Mouse (Mus musculus) macrophage (primary cell): Measurements from ENCODE around the gene Pkhd1. TPM values are rescaled to one million over a fixed set of nuclear protein-coding genes. Genes with fewer than 3 reads are reported as not detected.
"Not testable (repeated sequence)": the region's sequence is repeated elsewhere in the genome, so short reads cannot be mapped to it uniquely, and the experiment has no call there.

Source experiments
- H3K27ac ChIP-seq: fragments of 350-480 bp; formaldehyde crosslinking; 2 replicates; pipeline ENCODE4 v1.9.0; 2021
- H3K36me3 ChIP-seq: fragments of 350-480 bp; formaldehyde crosslinking; 2 replicates; pipeline ENCODE4 v1.9.0; 2021; ENCODE audit errors: inconsistent target
- H3K4me3 ChIP-seq: fragments of 350-480 bp; formaldehyde crosslinking; 2 replicates; pipeline ENCODE4 v1.9.0; 2021; ENCODE audit errors: inconsistent target
- H3K79me2 ChIP-seq: fragments of 350-480 bp; formaldehyde crosslinking; 2 replicates; pipeline ENCODE4 v1.9.0; 2021; ENCODE audit errors: inconsistent target
- WGBS: methylation state at CpG from one replicate; pipeline ENCODE4 v1.1.7; 2026; ENCODE audit warnings: inconsistent platforms; ENCODE audit not compliant: missing documents; 5-methylcytosine and 5-hydroxymethylcytosine counted together
- polyA plus RNA-seq: library from polyadenylated mRNA; stranded (reverse); fragments of 250-400 nt; gene quantifications from 3 replicates; pipeline ENCODE4 v1.2.4, GENCODE M21; 2018; ENCODE audit warnings: inconsistent platforms

Gene Pkhd1
- polyA plus RNA-seq, 1 experiment from 2014 or later: not detected

- Histone ChIP-seq H3K27ac (no peak overlapping the region), H3K36me3 (no peaks in the 10 kb centered on the region), H3K79me2 (no peaks in the 10 kb centered on the region), H3K4me3 (no peak overlapping the region)
- 35% methylated on average over 4 of the region's 4 CpGs for WGBS
Measured at GRCm38 (mm10) chr1:20466481-20466880, 151.4 kb downstream of the Pkhd1 start.

DNA sequence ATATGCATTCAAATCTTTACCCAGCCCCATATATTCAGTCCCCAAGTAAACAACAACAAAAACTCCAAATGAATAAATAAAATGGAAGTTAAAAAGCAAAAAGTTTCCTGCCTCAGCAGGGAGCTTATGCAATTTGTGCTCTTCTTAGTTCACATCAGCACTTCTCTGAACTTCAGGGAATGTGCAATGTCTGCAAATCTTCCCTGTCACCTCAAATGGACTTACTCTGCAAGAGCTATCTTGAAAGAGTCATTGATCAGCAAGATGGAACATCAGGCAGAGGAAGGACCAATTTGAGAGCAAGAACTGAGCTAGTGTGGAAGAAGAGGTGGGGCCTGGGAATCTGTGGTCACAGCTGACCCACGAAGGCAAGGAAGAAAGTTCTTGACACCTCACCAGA, 163.2 kb downstream of the Pkhd1 start:
- 40% methylated on average over 1 of the region's 1 CpGs for WGBS
- Histone ChIP-seq H3K36me3 (no peaks in the 10 kb centered on the region), H3K4me3 (no peak overlapping the region), H3K79me2 (no peaks in the 10 kb centered on the region), H3K27ac (no peak overlapping the region)

DNA sequence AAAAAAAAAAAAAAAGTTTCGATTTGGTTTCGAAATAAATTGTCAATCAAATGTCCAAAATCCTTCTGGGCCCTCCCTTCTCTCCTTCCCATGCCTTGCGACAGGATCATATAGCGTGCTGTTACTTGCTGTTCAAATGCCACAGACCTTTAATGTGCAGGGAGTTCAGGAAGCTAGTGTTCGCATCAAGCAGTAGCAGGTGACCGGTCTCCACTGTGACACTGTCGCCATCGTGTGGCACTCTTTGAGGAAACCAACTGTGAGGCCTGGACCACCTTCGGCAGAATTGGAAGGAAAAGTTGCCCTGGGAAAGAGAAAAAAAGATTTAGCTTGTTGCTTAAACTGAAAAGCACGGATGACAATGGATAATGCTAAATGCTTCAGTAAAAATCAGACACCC, 167.8 kb downstream of the Pkhd1 start:
- WGBS: 27% methylated on average over 10 of the region's 10 CpGs
- Histone ChIP-seq H3K36me3 (no peaks in the 10 kb centered on the region), H3K27ac (no peak overlapping the region), H3K79me2 (no peaks in the 10 kb centered on the region), H3K4me3 (no peak overlapping the region)

DNA sequence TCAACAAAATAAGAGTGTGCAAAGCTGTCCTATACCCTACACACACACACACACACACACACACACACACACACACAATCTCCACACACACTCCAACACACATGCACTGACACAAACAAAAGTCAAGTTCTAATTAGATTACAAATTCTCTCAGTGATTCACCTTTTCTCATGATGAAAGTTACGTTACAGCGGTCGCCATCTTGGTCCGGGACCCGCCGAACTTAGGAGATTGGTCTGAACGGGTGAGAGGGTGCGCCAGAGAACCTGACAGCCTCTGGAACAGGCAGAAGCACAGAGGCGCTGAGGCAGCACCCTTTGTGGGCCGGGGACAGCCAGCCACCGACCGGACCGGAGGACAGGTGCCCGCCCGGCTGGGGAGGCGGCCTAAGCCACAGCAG, 185.8 kb downstream of the Pkhd1 start:
- not testable (repeated sequence) for H3K4me3 ChIP-seq, H3K27ac ChIP-seq, H3K36me3 ChIP-seq, H3K79me2 ChIP-seq
- 85% methylated on average over 13 of the region's 16 CpGs for WGBS

GRCm38 (mm10) chr1:20429056-20429394, 188.8 kb downstream of the Pkhd1 start:
- H3K36me3 ChIP-seq: no peaks in the 10 kb centered on the region
- H3K79me2 ChIP-seq: no peaks in the 10 kb centered on the region
- H3K4me3 ChIP-seq: no peak overlapping the region
- WGBS: 78% methylated on average over 3 of the region's 3 CpGs
- no peak overlapping the region for H3K27ac ChIP-seq

DNA sequence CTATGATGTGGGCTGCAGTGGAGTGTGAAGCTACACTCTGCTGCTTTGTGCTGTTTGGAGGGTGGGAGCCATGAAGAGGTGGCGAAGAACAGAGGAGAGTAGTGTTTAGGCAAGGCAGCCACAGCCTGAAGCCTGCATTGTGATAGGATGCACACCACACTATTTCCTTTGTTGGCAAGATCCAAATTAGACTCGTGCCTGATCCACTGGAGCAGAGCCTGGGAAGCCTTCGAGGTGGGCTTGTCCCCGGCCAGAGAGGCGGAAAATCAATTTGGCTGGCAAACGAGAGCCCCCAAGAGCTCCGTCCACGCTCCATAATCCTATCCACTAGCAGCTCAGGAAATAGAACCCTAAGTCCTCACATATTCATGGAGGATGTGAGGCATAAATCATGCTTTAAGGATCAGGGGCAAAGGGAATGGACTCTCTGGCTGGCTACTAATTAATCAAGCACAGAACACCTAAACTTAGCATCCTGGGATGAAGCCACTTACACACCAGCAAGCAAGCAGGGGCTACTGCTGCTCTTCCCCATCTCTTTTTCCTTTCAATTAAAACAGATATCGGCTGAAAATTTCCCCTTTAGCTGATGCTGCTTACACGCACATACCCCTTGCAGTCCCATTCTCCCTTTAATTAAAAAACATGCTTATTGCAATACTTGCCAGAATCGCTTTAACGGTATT, 189.4 kb downstream of the Pkhd1 start:
- Histone ChIP-seq H3K79me2 (no peaks in the 10 kb centered on the region), H3K36me3 (no peaks in the 10 kb centered on the region), H3K27ac (no peak overlapping the region), H3K4me3 (no peak overlapping the region)
- WGBS: 85% methylated on average over 12 of the region's 12 CpGs

DNA sequence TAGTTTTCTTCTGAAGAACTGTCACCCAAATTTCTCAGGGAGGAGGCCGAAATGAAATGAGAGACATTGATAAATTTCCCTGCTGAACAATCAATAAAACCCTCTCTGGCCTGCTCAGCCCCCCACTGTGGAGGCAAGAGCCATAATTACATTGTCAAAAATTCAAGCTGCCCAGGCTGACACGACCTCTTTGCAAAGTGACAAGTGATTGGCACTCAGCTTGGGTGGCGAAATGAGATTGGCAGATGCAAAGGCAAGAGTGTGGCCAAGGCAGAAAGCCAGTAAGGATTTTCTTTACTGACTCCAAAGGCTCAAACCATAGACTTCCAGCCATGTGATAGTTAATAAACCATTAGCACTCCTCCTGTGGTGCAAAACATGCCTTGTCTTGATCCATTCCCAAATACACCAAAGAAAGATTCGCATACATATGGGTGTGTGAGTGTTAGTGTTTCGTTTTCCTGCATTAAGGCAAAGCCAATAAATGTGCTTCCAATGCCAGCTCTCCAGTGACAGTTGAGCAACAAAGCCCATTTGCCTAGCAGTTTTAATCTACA, 208.4 kb downstream of the Pkhd1 start:
- Histone ChIP-seq H3K27ac (no peak overlapping the region), H3K79me2 (no peaks in the 10 kb centered on the region), H3K36me3 (no peaks in the 10 kb centered on the region), H3K4me3 (no peak overlapping the region)
- 76% methylated on average over 5 of the region's 5 CpGs for WGBS

DNA sequence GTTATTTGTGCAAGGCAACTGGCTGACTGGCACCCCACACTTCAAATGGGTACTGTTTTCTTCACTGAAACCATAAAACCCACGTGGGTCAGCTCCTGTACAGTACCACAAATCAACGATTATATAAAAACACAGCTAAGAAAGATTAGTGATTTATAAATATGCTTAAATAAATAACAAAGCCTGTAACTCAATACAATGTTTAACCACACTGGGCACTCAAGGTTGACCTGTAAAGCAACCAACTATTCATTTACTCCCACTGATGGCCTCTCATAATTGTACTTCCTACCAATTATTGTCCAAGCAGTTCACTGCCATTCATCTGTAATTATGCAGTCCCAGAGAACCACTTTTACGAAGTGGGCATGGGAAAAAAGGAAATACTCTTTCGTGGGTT, 219.5 kb downstream of the Pkhd1 start:
- Histone ChIP-seq H3K27ac (no peak overlapping the region), H3K79me2 (no peaks in the 10 kb centered on the region), H3K36me3 (no peaks in the 10 kb centered on the region), H3K4me3 (no peak overlapping the region)
- 63% methylated on average over 4 of the region's 4 CpGs for WGBS

- Histone ChIP-seq H3K4me3 (no peak overlapping the region), H3K27ac (no peak overlapping the region), H3K79me2 (no peaks in the 10 kb centered on the region), H3K36me3 (no peaks in the 10 kb centered on the region)
- WGBS: 79% methylated on average over 1 of the region's 1 CpGs
Measured at GRCm38 (mm10) chr1:20364437-20364836, 253.4 kb downstream of the Pkhd1 start.

GRCm38 (mm10) chr1:20344651-20345050, 273.2 kb downstream of the Pkhd1 start:
- H3K27ac ChIP-seq: no peak overlapping the region
- H3K79me2 ChIP-seq: no peaks in the 10 kb centered on the region
- no peaks in the 10 kb centered on the region for H3K36me3 ChIP-seq
- no peak overlapping the region for H3K4me3 ChIP-seq
- 86% methylated on average over 3 of the region's 3 CpGs for WGBS

GRCm38 (mm10) chr1:20311485-20311884, 306.4 kb downstream of the Pkhd1 start:
- 13% methylated on average over 2 of the region's 2 CpGs for WGBS
- Histone ChIP-seq H3K36me3 (no peaks in the 10 kb centered on the region), H3K79me2 (no peaks in the 10 kb centered on the region), H3K4me3 (no peak overlapping the region), H3K27ac (no peak overlapping the region)

DNA sequence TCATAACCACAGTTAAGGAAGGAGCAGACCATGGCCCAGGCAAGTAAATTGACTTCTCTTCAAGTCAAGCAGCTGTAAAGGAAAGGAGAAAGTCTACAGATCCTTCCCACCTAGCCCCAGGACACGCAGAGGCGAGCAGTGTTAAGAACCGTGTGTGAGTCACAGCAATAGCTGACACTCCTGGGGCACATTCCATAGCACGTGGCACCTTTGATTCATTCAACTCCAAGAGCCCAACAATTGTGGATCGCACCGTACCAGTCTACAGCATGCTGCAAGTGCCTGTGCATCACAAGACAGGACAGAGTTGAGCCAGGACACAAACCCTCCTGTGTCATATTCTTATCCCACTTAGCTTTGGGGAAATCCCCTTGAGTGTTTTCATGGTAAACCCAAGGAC, 306.9 kb downstream of the Pkhd1 start:
- 75% methylated on average over 6 of the region's 6 CpGs for WGBS
- Histone ChIP-seq H3K4me3 (no peak overlapping the region), H3K36me3 (no peaks in the 10 kb centered on the region), H3K79me2 (no peaks in the 10 kb centered on the region), H3K27ac (no peak overlapping the region)

DNA sequence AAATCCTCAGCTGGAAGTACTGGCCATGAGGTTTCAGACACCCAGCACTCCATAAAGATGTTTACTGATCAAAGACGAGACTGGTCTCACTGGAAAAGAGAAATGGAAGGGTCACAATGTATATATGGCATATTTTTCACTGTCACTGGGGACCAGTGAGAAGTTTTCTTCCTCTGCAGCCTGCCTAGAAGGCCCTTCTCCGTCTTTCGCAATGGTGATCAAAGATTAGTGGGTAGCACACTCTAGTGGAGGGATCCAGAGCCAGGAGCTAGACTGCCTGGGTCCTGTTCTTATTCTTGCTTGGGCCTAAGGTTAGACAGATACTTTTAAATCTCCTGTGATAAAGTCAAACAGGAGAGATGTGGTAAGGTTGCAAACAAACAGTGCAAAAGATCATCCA, 311.7 kb downstream of the Pkhd1 start:
- H3K4me3 ChIP-seq: no peak overlapping the region
- WGBS: 63% methylated on average over 3 of the region's 3 CpGs
- H3K79me2 ChIP-seq: no peaks in the 10 kb centered on the region
- no peak overlapping the region for H3K27ac ChIP-seq
- H3K36me3 ChIP-seq: no peaks in the 10 kb centered on the region

DNA sequence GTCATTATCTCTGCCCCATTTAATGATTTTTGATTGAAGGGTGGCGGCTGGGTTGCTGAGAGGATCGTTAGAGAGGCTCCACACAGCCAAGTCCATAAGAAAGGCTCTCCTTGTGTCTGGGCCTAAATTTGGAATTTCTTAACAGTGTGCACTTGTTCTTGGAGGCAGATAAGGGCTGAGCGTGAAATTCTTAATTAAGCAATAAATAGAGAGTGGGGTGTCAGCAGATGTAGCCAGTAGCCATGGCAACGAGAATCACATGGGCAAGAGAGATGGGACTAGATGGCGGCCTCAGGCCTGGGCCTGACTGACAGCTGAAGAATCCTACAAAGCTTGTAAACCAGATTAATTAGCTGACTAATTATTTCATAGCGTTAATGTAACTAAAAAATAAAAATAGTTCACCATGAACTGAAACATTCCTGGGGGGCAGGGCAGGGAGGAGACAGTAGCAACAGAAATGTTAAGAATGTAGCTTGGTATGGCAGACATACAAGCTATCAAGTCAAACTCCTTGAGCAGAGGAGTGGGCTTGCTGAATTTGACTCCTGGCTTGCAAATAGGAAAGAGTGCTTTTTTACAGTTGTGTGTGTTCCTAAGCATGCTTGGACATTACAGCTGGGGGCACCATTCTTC, 314.8 kb downstream of the Pkhd1 start:
- no peaks in the 10 kb centered on the region for H3K79me2 ChIP-seq
- H3K27ac ChIP-seq: no peak overlapping the region
- no peaks in the 10 kb centered on the region for H3K36me3 ChIP-seq
- 90% methylated on average over 6 of the region's 6 CpGs for WGBS
- no peak overlapping the region for H3K4me3 ChIP-seq

GRCm38 (mm10) chr1:20302187-20302942, 315.5 kb downstream of the Pkhd1 start:
- WGBS: 88% methylated on average over 8 of the region's 8 CpGs
- H3K79me2 ChIP-seq: no peaks in the 10 kb centered on the region
- H3K27ac ChIP-seq: no peak overlapping the region
- no peaks in the 10 kb centered on the region for H3K36me3 ChIP-seq
- H3K4me3 ChIP-seq: no peak overlapping the region
